Mouse (Mus musculus): ENCODE results near the gene Nup153. TPM values are rescaled to one million over a fixed set of nuclear protein-coding genes. Genes with fewer than 3 reads are reported as not detected.

The Nup153 gene
- total RNA-seq (2021), result 10 to 100 TPM; 43.7 to 60.4 TPM
- long read RNA-seq, experiment 1, full-length matches to known transcripts, result 1 of 7 reads
- long read RNA-seq, experiment 1, partial matches to known transcripts, result 5 of 7 reads
- long read RNA-seq, experiment 1, other reads (novel, unspliced or antisense), result 1 of 7 reads
- long read RNA-seq, experiment 2, partial matches to known transcripts, result 3 of 3 reads
- long read RNA-seq, experiment 2, other reads (novel, unspliced or antisense), result 0 of 3 reads

DNA sequence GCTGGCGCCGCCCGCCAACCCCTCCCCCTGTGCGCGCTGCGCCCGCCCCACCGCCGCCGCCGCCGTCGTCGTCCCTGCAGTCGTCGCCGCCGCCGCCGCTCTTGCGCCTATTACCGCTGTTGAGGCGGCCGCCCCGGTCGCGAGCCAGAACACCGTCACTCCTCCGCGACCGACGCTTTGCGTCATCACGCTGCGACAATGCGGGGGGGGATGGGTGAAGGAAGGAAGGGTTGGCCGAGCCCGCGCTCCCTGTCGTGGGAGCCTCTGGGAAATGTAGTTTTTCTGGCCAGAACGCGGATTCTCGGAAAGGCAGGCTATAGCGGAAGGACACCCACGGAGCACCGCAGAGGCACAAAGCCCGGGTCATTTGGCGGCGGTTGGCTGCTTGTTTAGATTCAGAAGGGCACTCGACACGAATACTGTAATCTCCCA lies at the start of gene Nup153:
Nup153 (minus strand) TSS at position 104 of the 432 bp plus-strand sequence.
- intact Hi-C loops (cut with DNase I), result loop anchor here (5.0 kb wide), 2 partner anchors 69 to 289 kb away; no protein-coding TSS in a partner anchor
- DNase-seq (ENCODE audit: low spot score in 2 of 2), result peak; percentile 99 to 100

DNA sequence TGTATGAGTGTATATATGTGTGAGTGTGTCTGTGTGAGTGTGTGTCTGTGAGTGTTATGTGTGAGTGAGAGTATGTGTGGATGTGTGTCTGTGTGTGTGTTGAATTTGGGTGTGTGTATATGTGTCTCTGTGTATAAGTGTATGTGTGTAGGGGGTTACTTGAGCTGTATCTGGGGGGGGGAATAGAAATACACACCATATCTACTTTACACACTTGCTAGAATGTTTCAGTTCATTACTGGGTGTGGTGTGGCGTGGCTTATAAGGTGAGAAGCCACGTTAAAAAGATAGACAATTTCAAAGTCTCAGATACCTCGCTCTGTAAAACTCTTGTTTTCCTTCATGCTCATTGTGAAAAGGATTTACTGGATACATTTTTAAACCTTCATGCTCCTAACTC lies 49.7 kb upstream of the Nup153 start:
- intact Hi-C loops (cut with DNase I), result no loop called here
- no peak for DNase-seq (ENCODE audit: low spot score in 2 of 2)

DNA sequence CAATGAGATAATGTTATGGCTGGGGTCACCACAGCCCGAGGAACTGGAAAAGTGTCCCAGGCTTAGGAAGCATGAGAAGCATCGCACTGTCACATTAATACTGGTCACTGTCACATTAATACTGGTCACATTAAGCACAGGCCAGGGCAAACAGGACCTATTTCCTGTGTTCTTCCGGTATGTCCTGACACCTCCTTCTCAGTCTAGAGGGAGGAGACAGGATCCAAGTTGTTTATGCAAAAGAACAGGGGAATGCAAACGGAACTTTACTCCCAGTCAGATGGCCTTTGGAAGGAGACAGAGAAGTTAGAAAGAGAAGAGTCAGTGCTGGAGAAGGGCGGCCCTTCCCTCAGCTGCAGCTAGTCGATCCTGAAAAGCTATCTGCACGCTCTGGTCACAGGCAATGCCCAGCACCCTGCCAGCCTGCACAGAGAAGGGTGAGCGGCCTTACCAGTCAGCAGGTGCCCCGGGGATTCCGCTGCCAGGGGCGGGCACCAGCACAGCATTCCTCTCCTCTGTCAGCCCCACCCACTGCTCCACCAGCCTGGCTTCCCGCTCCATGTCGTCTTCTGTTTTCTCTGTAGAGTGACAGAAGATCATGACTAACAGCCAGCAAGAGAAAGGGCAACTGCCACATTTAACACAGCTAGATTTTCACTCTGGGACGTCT lies 49.0 kb upstream of the Nup153 start:
- intact Hi-C loops (cut with DNase I), result no loop called here

DNA sequence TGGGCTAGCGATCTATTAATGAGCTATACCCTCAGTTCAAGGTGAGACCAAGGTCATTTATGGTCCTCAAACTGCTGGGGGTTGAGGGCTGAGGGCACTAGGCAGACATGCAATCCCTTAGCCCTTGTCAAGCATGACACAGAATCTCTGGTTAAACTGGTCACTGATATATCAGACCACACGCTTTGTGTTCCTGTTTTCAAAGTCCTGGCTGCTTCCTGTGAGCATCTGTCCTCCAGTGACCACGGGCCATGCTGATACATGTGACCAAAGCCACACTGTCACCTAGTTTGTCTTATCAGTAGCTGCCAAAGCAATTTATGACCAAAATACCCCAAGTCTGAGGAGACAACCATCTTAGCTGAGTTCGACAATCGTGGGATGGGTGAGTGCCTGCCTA lies 47.3 kb upstream of the Nup153 start:
- intact Hi-C loops (cut with DNase I), result no loop called here
- DNase-seq (ENCODE audit: low spot score in 2 of 2), result no peak

More for the DNA sequence above, 49.0 kb upstream of the Nup153 start:
- no peak for DNase-seq (ENCODE audit: low spot score in 2 of 2)

DNA sequence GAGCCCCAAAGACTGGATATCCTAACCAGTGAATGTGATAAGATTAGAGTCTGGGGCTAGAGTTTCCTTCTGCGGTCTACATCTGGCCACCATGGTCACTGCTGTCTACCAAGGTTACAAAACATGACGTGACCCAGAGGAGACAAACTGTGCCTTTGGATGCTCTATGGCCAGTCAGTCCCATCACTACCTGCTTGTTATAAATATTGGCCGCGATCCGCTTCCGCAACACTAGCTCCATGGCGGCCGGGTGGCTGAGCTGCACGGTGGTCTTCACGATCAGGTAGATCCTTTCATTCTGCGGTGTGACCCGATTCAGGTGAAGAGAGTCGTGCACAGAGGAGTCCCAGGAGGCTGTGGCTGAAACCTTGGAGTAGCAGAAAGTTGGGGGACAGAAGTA lies 44.8 kb upstream of the Nup153 start:
- DNase-seq (ENCODE audit: low spot score in 2 of 2), result no peak
- intact Hi-C loops (cut with DNase I), result no loop called here

DNA sequence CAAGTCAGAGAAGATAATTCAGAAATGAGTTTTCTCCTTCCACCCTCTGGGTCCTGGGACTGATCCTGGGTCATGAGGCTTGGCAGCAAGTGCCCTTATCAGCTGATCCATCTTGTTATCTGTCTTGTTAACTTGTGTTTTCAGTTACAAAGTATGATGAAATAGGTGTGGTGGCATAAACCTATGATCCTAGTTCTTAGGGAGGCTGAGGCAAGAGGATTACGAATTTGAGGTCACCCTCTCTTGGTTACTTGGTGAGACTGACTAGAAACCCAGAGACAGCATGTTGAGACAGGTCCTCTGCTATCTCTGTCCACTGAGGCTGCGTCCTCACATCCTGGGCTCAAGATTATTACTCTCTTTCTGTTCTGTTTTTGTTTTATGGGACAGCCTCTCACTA lies 37.6 kb upstream of the Nup153 start:
- no peak for DNase-seq (ENCODE audit: low spot score in 2 of 2)
- intact Hi-C loops (cut with DNase I), result no loop called here

DNA sequence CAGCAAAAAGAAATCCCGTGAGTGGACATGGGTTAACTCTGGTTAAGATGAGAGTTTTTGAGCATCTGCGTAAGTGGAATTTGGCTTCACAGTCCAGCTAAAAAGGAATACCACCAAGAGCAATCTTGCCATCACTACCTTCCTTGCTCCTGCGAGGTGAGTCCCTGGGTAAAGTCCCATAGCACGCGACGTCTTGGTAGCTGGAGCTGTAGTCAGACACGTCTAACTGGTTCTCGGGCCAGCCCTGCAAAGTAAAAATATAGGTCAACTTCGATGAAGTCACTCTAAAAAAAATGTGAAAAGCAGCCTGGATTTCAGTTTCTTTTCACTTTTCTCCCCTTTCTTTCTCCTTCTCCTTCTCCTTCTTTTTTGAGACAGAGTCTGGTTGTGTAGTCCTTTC lies 35.5 kb upstream of the Nup153 start:
- intact Hi-C loops (cut with DNase I), result no loop called here
- DNase-seq (ENCODE audit: low spot score in 2 of 2), result no peak

DNA sequence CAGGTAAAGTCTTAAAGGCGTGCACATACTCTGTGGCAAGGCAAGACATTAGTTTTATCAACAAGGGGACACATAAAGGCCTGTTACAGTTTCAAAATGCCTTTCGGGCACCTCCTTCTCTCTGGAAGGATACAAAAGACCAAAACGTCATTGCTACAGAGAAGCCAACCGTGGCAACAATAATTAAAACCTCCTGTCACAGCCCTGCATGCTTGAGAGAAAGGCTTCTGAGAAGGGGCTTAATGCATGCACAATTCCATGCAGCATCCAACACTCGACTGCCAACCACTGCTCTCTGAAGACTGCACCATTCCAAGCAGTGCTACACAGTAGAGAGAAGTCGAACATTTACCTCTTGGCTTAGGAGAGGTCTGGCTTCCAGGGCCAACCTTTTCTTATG lies 33.2 kb upstream of the Nup153 start:
- no peak for DNase-seq (ENCODE audit: low spot score in 2 of 2)
- intact Hi-C loops (cut with DNase I), result no loop called here

DNA sequence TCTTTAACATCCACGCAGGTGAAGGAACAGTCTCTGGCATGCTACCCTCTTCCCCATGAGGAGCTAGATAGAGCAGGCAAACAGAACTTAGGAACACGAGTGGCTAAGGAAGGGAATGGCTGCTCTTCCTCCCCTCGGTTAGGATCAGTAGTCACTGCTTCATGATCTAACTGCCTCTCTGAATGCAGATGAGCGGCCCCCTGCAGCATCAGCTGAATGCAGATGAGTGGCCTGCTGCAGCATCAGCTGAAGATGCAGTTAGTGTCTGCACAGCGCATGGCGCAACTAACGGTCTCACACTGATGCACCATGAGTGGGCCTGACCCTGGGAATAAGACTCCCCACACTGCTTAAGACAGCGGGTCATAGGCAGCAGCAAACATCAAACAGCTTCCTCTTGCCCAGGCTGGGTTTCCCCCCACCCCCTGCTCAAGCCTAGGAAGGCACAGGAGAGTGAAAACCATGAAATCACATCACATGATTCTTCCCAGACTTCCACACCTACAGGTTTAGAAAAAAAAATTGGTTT lies 31.6 kb upstream of the Nup153 start:
- DNase-seq (ENCODE audit: low spot score in 2 of 2), result no peak
- intact Hi-C loops (cut with DNase I), result no loop called here

DNA sequence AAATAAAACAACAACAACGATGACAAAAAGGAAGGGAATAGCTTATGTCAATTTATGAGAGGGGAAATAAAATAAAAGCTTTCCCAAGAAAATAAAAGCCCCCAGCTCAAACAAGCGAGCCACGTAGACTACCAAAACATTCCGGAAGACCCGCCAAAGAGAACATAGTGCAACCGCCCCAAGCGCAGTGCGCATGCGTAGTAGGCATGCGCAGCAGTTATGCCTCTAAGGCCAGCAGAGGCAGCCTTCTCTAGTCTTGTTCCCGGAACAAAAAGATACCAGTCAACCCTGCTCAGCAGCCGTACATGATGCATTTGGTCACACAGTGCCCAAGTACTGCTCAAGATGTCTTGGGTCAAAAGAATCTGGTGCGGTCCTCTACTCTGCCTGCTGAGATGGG lies 30.9 kb upstream of the Nup153 start:
- intact Hi-C loops (cut with DNase I), result no loop called here

DNA sequence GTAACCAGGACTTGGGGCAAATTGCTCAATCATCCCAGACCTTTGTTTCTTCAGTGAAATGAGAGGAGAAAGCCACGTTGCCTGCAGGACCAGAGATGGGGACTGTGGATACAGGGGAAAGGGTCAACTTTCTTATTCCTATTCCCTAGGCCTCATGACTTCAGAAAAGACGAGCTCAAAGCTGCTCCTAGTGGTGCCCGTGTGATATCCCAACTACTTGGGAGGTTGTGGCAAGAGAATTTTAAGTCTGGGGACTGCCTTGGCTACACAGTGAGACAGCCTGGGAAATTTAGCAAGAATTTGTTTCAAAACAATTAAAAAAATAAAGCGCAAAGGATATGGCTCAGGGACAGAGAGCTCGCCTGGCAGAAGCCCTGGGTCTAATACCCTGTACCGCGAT lies 30.2 kb upstream of the Nup153 start:
- intact Hi-C loops (cut with DNase I), result no loop called here
- DNase-seq (ENCODE audit: low spot score in 2 of 2), result no peak

More for the DNA sequence above, 30.9 kb upstream of the Nup153 start:
- no peak for DNase-seq (ENCODE audit: low spot score in 2 of 2)

DNA sequence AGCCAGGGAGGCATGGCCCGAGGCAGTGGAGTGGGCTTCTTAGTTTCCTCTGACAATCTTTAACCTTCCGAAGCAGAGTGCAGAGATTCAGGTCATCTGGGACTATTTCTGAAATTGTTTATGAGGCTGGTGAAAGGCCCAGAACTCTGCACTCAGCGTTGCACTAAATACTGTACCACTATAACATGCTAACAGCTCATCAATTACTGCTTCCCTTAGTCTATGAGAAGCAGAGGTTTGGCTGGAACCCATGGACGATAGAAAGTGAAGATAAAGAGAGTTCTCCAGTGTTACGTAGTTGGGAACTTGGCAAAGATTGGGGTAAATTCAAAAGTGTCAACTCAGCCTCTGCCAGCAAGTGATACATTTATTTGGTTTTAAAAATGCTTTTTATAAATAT lies 25.6 kb upstream of the Nup153 start:
- intact Hi-C loops (cut with DNase I), result no loop called here
- DNase-seq (ENCODE audit: low spot score in 2 of 2), result no peak

DNA sequence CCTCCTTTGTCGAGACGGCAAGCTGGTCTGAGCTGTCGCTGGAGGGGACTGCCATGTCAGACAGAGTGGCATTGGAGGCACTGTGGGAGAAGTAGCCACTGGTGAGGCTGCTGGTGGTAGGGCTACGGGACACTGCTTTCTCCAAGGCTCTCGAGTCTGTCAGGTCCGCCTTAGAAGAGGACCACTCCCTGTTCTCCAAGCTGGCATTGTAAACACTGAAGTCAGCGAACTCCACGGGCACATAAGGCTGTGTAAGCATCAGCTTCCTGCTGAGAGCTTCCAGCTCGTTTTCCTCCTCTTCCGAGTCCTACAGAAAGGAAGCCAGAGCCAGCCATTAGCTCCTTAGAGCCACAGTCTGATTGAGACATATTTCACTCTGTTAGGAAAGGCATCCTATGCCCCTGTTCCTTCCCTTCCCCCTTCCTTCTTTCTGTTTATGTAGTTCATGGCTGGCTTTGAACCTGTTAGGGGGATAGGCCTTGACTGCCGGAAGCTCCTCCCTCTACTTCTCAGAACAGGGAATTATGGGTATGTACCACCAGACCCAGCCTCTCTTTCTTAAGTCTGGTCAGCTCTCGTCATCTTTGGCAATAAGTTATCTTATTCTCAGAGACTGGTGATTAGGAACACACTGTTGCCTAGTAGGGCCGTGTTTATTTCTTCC lies 25.0 kb upstream of the Nup153 start:
- intact Hi-C loops (cut with DNase I), result no loop called here
- no peak for DNase-seq (ENCODE audit: low spot score in 2 of 2)

DNA sequence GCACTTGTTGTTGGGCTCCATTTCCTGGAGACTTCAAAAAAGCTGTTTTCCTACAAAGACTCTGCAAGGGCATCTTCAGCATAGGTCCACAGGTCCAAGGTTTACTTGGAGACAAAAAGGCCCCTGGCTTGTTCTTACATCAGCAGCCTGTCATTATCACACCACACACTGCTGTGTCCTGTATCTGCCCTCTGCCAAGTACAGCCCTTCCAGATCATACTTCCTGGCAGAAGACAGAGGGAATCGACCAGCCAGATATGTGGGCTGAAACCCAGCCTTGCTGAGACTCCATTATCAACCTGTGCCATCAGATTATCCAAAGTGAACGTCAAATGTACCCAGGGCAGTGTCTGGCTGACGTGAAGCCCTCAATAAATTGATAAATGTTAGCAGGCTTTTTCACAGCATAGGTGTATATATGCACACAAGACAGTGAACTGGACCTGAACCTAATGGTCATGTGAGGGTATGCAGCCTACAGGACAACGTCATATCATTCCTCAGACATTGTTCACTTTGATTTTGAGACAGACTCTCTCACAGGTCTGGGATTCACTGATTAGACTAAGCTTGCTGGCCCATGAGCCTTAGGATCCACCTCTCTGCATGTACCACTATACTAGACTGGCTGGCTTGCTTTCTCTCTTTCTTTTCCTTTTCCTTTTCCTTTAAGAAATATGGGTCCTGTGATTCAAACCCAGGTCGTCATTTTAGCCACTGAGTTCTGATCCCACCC lies 20.6 kb upstream of the Nup153 start:
- DNase-seq (ENCODE audit: low spot score in 2 of 2), result no peak
- intact Hi-C loops (cut with DNase I), result no loop called here

DNA sequence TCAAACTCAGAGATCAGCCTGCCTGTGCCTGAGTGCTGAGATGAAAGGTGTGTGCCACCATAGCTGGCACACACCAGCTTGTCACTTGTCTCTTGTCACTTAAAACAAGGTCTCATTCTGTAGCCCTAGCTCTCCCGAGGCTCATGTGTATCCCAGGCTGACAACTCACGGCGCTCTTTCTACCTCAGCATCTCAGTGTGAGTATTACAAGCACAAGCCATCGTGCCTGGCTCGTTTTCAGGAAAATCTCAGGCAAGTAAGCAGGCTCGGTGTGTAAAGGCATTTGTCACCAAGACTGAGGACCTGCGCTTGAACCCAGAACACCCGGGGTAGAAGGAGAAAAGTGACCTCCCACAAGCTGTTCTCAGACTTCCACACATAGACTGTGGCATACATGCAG lies 16.1 kb upstream of the Nup153 start:
- DNase-seq (ENCODE audit: low spot score in 2 of 2), result no peak
- intact Hi-C loops (cut with DNase I), result no loop called here

DNA sequence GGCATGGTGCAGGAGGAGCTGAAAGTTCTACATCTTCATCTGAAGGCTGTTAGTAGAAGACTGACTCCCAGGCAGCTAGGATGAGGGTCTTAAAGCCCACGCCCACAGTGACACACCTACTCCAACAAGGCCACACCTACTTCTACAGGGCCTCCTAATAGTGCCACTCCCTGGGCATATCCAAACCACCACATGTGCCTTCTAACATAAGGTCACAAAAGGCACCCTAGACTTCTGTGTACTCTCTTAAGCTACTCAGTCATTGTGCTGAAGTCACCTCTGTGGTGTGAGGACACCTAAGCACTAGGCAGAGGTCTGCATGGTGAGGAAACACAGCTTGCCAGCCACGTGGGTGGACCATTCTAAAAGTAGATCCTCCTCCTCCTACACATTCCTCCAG lies 14.6 kb upstream of the Nup153 start:
- intact Hi-C loops (cut with DNase I), result no loop called here
- DNase-seq (ENCODE audit: low spot score in 2 of 2), result peak in 1 of 2 experiments; percentile 22

DNA sequence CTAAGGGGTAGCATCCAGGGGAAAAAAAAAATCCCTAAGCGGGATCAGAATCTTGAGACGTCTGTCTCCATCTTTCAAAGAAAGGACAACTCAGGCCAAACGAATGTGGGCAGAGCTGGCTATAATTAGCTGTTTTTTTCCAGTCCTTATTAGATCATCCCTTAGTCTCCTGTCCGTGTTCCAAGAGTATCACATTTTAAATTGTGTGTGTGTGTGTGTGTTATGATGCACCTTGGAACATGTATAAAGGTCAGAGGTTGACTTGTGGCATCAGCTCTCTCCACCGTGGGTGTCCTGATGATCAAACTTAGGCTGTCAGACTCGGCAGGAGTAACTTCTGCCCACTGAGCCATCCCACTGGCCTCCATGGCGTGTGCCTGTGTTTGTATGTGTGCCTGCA lies 11.7 kb upstream of the Nup153 start:
- intact Hi-C loops (cut with DNase I), result no loop called here
- no peak for DNase-seq (ENCODE audit: low spot score in 2 of 2)

DNA sequence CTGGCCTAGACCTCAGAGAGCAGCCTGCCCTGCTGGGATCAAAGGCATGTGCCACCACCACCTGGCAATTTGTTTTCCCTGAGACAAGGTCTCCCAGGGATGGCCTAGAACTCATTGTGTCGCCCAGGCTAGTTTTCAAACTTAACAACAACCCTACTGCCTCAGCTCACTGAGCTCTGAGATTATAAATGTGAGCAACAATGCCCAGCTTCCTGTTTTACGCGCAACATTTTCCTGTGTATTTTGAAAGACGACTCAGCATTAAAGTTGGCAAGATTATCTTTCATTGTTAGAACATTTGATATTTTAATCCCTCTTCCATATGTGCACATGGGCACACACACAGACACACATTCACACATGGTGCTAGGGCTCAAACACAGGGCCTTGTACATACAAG lies 9.7 kb upstream of the Nup153 start:
- intact Hi-C loops (cut with DNase I), result no loop called here
- no peak for DNase-seq (ENCODE audit: low spot score in 2 of 2)

DNA sequence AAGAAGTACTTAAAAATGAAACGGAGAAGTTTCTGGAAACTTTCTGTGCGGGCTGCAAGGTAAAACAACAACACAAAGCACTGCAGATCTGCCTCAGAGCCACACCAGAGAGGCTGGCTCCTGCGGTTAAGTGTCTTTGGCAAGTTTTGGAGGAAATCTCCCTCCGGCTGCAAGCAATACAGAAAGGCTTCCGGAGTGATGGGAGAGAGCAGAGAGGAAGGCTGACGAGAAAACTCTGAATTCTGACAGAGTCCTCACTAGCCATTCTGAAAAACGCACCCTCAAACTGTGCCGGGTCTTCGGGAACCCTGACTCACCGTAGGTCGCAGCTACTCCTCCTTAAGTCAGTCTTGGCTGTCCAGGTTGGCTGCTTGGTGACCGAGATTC lies 8.7 kb upstream of the Nup153 start:
- no peak for DNase-seq (ENCODE audit: low spot score in 2 of 2)
- intact Hi-C loops (cut with DNase I), result no loop called here

Data from left cerebral cortex, postnatal 14 days (tissue).